Mouse (Mus musculus): ENCODE data around the gene Il4ra.

GRCm38 (mm10) chr7:125550881-125551381, 989 bp upstream of the Il4ra start:
- no peak for TF ChIP-seq CTCF (conservative IDR thresholded peaks at IDR 0.05 in 1 of 2, IDR thresholded peaks at IDR 0.05 in 1 of 2; ENCODE audit: low read depth in 2 of 2, low read length in 2 of 2)
- TF ChIP-seq USF1 (IDR thresholded peaks at IDR 0.05; ENCODE audit: low read depth, low read length): no peak
- TF ChIP-seq ZC3H11A (IDR thresholded peaks at IDR 0.05; ENCODE audit: low read depth, low read length): no peak
- no peak for TF ChIP-seq MAFK (IDR thresholded peaks at IDR 0.05; ENCODE audit: insufficient replicate concordance, low read length)
- TF ChIP-seq EP300 (IDR thresholded peaks at IDR 0.05; ENCODE audit: low read length): no peak
- TF ChIP-seq POLR2AphosphoS2 (IDR thresholded peaks at IDR 0.05; ENCODE audit: low read depth, low read length): no peak
